In the genomic region with DNA sequence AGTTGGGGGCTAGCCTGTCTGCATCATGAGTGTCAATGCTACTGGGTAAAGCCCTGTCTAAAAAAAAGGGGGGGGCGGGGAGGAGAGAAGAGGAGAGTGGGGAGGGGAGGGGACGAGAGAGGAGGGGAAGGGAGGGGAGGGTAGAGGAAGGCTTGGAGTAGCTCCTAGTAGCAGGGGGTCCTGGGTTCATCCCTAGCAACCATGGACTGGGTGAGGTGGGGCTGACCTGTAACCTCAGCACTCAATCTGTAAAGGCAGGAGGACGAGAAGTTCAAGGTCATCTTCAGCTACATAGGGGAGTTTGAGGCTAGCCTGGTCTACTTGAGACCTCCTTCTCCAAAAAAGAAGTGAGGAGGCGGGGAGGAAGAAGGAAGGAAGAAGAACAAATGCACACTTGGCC, we compare ENCODE assay signal across 26 mouse cellular contexts. TPM values are rescaled to one million over a fixed set of nuclear protein-coding genes. Genes with fewer than 3 reads are reported as not detected.
DNase-seq lines count a peak whose midpoint lies in the region; ATAC-seq lines count a peak whose summit lies in the region.
"Had no signal": no experiment of that assay in that cellular context is flagged by ENCODE, and none has a peak within 500 bp of the region (broad histone marks: within the 10 kb centered on the region; RNA-seq: fewer than 3 reads in every experiment).

No protein-coding gene starts in this region.

- ATAC-seq in heart, embryonic 13.5 days (ENCODE audit: extremely low read depth, insufficient number of reproducible peaks, low FRiP score, low TSS enrichment) = no peak
- ATAC-seq in embryonic facial prominence, embryonic 13.5 days (ENCODE audit: insufficient number of reproducible peaks, insufficient read depth, low FRiP score, low TSS enrichment, low read depth) = no peak
- ATAC-seq in limb, embryonic 12.5 days (ENCODE audit: insufficient number of reproducible peaks, insufficient read depth, low FRiP score, low TSS enrichment, low read depth) = no peak
- no peak for ATAC-seq in liver, embryonic 12.5 days
- ATAC-seq: CD4-positive, CD25-positive, alpha-beta regulatory T cell, adult 4 months; forebrain, embryonic 14.5 days; hindbrain, postnatal 0 days; inflammation-experienced regulatory T-cells, adult 6 months; intestine, embryonic 16.5 days had no signal

- no peak overlapping the region for H3K9ac ChIP-seq in heart, embryonic 13.5 days
- no peak overlapping the region for H3K9ac ChIP-seq in embryonic facial prominence, embryonic 13.5 days
- no peak overlapping the region for H3K9ac ChIP-seq in limb, embryonic 12.5 days (replicated peaks)
- H3K9ac ChIP-seq in liver, embryonic 12.5 days = no peak overlapping the region
- H3K9ac ChIP-seq: embryonic facial prominence, embryonic 15.5 days; forebrain, postnatal 0 days; hindbrain, embryonic 14.5 days had no signal

- intact Hi-C loops in heart, postnatal 14 days (cut with DNase I) = no loop called here

- no peak for DNase-seq in heart, postnatal 14 days
- no peak for DNase-seq in layer of hippocampus, postnatal 25 days (ENCODE audit: extremely low spot score in 1 of 2, low spot score in 1 of 2)
- DNase-seq: adrenal gland, postnatal 10 days; cerebellum, adult 11 months; cerebellum, adult 2 months; cerebellum, adult 9-11 months; cerebellum, postnatal 25 days; forebrain, postnatal 0 days; gastrocnemius, adult 2 months; gastrocnemius, postnatal 14 days; heart, adult 11 months; heart, postnatal 36 days had no signal

- 78% methylated on average over 4 of the region's 4 CpGs for WGBS in heart, embryonic 13.5 days
- 77% methylated on average over 4 of the region's 4 CpGs for WGBS in embryonic facial prominence, embryonic 13.5 days
- 74% methylated on average over 4 of the region's 4 CpGs for WGBS in limb, embryonic 12.5 days
- WGBS in liver, embryonic 12.5 days (ENCODE audit: insufficient replicate concordance) = 46% methylated on average over 4 of the region's 4 CpGs

- H3K27ac ChIP-seq in heart, embryonic 13.5 days (replicated peaks) = 0 out of 2 replicates have a peak overlapping the region, but pooled peaks have one; percentile 84
- H3K27ac ChIP-seq in embryonic facial prominence, embryonic 13.5 days = peak overlapping the region; percentile 34; the same call in 1 of the 2 replicates
- H3K27ac ChIP-seq in limb, embryonic 12.5 days = peak overlapping the region; percentile 90; the same call in 1 of the 2 replicates
- no peak overlapping the region for H3K27ac ChIP-seq in liver, embryonic 12.5 days
- H3K27ac ChIP-seq: embryonic facial prominence, embryonic 15.5 days; gastrocnemius, adult 2 months; hindbrain, embryonic 10.5 days; hindbrain, embryonic 14.5 days; hindbrain, postnatal 0 days had no signal

- H3K4me1 ChIP-seq in heart, embryonic 13.5 days = peaks cover 68% of the 10 kb centered on the region
- H3K4me1 ChIP-seq in embryonic facial prominence, embryonic 13.5 days = peaks cover 91% of the 10 kb centered on the region
- H3K4me1 ChIP-seq in limb, embryonic 12.5 days (replicated peaks) = peaks cover 89% of the 10 kb centered on the region
- H3K4me1 ChIP-seq in liver, embryonic 12.5 days = peaks cover 5% of the 10 kb centered on the region; the same call in 1 of the 2 replicates

- no peak overlapping the region for H3K4me2 ChIP-seq in heart, embryonic 13.5 days
- H3K4me2 ChIP-seq in embryonic facial prominence, embryonic 13.5 days = no peak overlapping the region
- H3K4me2 ChIP-seq in limb, embryonic 12.5 days = no peak overlapping the region
- no peak overlapping the region for H3K4me2 ChIP-seq in liver, embryonic 12.5 days
- H3K4me2 ChIP-seq: embryonic facial prominence, embryonic 15.5 days; heart, embryonic 12.5 days; hindbrain, embryonic 14.5 days had no signal

- peaks cover 4% of the 10 kb centered on the region; the same call in 1 of the 2 replicates for H3K27me3 ChIP-seq in heart, embryonic 13.5 days (replicated peaks)
- no peaks in the 10 kb centered on the region for H3K27me3 ChIP-seq in embryonic facial prominence, embryonic 13.5 days
- H3K27me3 ChIP-seq in limb, embryonic 12.5 days = no peaks in the 10 kb centered on the region
- peaks cover 73% of the 10 kb centered on the region for H3K27me3 ChIP-seq in liver, embryonic 12.5 days (replicated peaks)
- H3K27me3 ChIP-seq: embryonic facial prominence, embryonic 15.5 days had no signal

- no peaks in the 10 kb centered on the region for H3K36me3 ChIP-seq in heart, embryonic 13.5 days
- H3K36me3 ChIP-seq in embryonic facial prominence, embryonic 13.5 days = no peaks in the 10 kb centered on the region
- peaks cover 4% of the 10 kb centered on the region; the same call in 1 of the 2 replicates for H3K36me3 ChIP-seq in limb, embryonic 12.5 days
- H3K36me3 ChIP-seq in liver, embryonic 12.5 days = no peaks in the 10 kb centered on the region
- H3K36me3 ChIP-seq: embryonic facial prominence, embryonic 15.5 days; heart, embryonic 12.5 days; hindbrain, embryonic 10.5 days had no signal

- H3K9me3 ChIP-seq in heart, embryonic 13.5 days = no peaks in the 10 kb centered on the region
- H3K9me3 ChIP-seq in embryonic facial prominence, embryonic 13.5 days = no peaks in the 10 kb centered on the region
- H3K9me3 ChIP-seq in limb, embryonic 12.5 days = no peaks in the 10 kb centered on the region
- H3K9me3 ChIP-seq in liver, embryonic 12.5 days (replicated peaks) = no peaks in the 10 kb centered on the region
- H3K9me3 ChIP-seq: embryonic facial prominence, embryonic 15.5 days; heart, embryonic 12.5 days; hindbrain, embryonic 10.5 days had no signal

- H3K4me3 ChIP-seq in heart, embryonic 13.5 days = no peak overlapping the region
- no peak overlapping the region for H3K4me3 ChIP-seq in embryonic facial prominence, embryonic 13.5 days
- H3K4me3 ChIP-seq in limb, embryonic 12.5 days (replicated peaks) = no peak overlapping the region
- no peak overlapping the region for H3K4me3 ChIP-seq in liver, embryonic 12.5 days
- H3K4me3 ChIP-seq: embryonic facial prominence, embryonic 15.5 days; gastrocnemius, adult 2 months; heart, embryonic 12.5 days; hindbrain, embryonic 10.5 days had no signal

RNA-seq across cellular contexts. Expression of gene Prrx2, which starts 27.3 kb away (rescaled TPM):
- polyA plus RNA-seq in heart, embryonic 13.5 days (2015; fragmentation: Nextera tagmentation; extraction: Ambion mirVana) = 30.3 and 37.0 TPM in 2 replicates
- total RNA-seq in heart, postnatal 14 days (2021) = 1 to 10 TPM in 1 of 2 experiments, under 1 TPM in 1; 0.80 to 1.2 TPM
- 103 and 107 TPM in 2 replicates for polyA plus RNA-seq in embryonic facial prominence, embryonic 13.5 days (2015; fragmentation: Nextera tagmentation; extraction: Ambion mirVana)
- polyA plus RNA-seq in limb, embryonic 12.5 days (2016; fragmentation: Nextera tagmentation; extraction: Ambion mirVana) = 194 and 201 TPM in 2 replicates
- polyA plus RNA-seq in liver, embryonic 12.5 days (2016; fragmentation: Nextera tagmentation; extraction: Ambion mirVana) = 2.5 and 4.1 TPM in 2 replicates
- 1 to 10 TPM; 1.7 to 3.3 TPM for total RNA-seq in layer of hippocampus, postnatal 25 days (2021)
- total RNA-seq: common myeloid progenitor, adult 5-6 weeks had no signal
- polyA plus RNA-seq: CD4-positive, CD25-positive, alpha-beta regulatory T cell, adult 4 months; inflammation-experienced regulatory T-cells, adult 6 months had no signal

RNA-seq across cellular contexts. Expression of gene Asb6, which starts 31.9 kb away (rescaled TPM):
- 20.0 and 21.8 TPM in 2 replicates for polyA plus RNA-seq in heart, embryonic 13.5 days (2015; fragmentation: Nextera tagmentation; extraction: Ambion mirVana)
- total RNA-seq in heart, postnatal 14 days (2021) = 1 to 10 TPM; 7.9 to 9.0 TPM
- 39.5 and 47.3 TPM in 2 replicates for polyA plus RNA-seq in embryonic facial prominence, embryonic 13.5 days (2015; fragmentation: Nextera tagmentation; extraction: Ambion mirVana)
- polyA plus RNA-seq in limb, embryonic 12.5 days (2016; fragmentation: Nextera tagmentation; extraction: Ambion mirVana) = 44.9 and 47.4 TPM in 2 replicates
- polyA plus RNA-seq in liver, embryonic 12.5 days (2016; fragmentation: Nextera tagmentation; extraction: Ambion mirVana) = 41.0 and 41.7 TPM in 2 replicates
- 10 to 100 TPM; 35.1 to 40.1 TPM for total RNA-seq in layer of hippocampus, postnatal 25 days (2021)

RNA-seq across cellular contexts. Expression of gene Ntmt1, which starts 54.5 kb away (rescaled TPM):
- 72.7 and 81.4 TPM in 2 replicates for polyA plus RNA-seq in heart, embryonic 13.5 days (2015; fragmentation: Nextera tagmentation; extraction: Ambion mirVana)
- total RNA-seq in heart, postnatal 14 days (2021) = 10 to 100 TPM; 30.0 to 34.5 TPM
- 94.9 and 105 TPM in 2 replicates for polyA plus RNA-seq in embryonic facial prominence, embryonic 13.5 days (2015; fragmentation: Nextera tagmentation; extraction: Ambion mirVana)
- 103 and 108 TPM in 2 replicates for polyA plus RNA-seq in limb, embryonic 12.5 days (2016; fragmentation: Nextera tagmentation; extraction: Ambion mirVana)
- polyA plus RNA-seq in liver, embryonic 12.5 days (2016; fragmentation: Nextera tagmentation; extraction: Ambion mirVana) = 45.4 and 48.6 TPM in 2 replicates
- 10 to 100 TPM; 34.8 to 35.2 TPM for total RNA-seq in layer of hippocampus, postnatal 25 days (2021)

RNA-seq across cellular contexts. Expression of gene 1700001O22Rik, which starts 58.6 kb away (rescaled TPM):
- polyA plus RNA-seq in heart, embryonic 13.5 days (2015; fragmentation: Nextera tagmentation; extraction: Ambion mirVana) = 1.7 and 2.1 TPM in 2 replicates
- total RNA-seq in heart, postnatal 14 days (2021) = 1 to 10 TPM in 1 of 2 experiments, under 1 TPM in 1; 0.57 to 1.0 TPM
- 2.8 and 2.9 TPM in 2 replicates for polyA plus RNA-seq in embryonic facial prominence, embryonic 13.5 days (2015; fragmentation: Nextera tagmentation; extraction: Ambion mirVana)
- 3.1 and 5.4 TPM in 2 replicates for polyA plus RNA-seq in limb, embryonic 12.5 days (2016; fragmentation: Nextera tagmentation; extraction: Ambion mirVana)
- polyA plus RNA-seq in liver, embryonic 12.5 days (2016; fragmentation: Nextera tagmentation; extraction: Ambion mirVana) = 0.18 and 0.19 TPM in 2 replicates
- total RNA-seq in layer of hippocampus, postnatal 25 days (2021) = 1 to 10 TPM; 4.0 to 5.5 TPM
- total RNA-seq: common myeloid progenitor, adult 5-6 weeks had no signal
